Mouse (Mus musculus) granulocyte monocyte progenitor cell, adult 5-6 weeks (primary cell): ENCODE measurements around the gene Tepsin. TPM values are rescaled to one million over a fixed set of nuclear protein-coding genes. Genes with fewer than 3 reads are reported as not detected.
A peak's percentile ranks its signal among the peaks of the same experiment; 100 is the strongest.

Experiments used
- ATAC-seq: replicated peaks from 2 replicates; pipeline ENCODE4 v1.8.0; 2016; ENCODE audit warnings: mild to moderate bottlenecking, moderate TSS enrichment, inconsistent platforms; ENCODE audit not compliant: poor library complexity, severe bottlenecking
- total RNA-seq, 2 experiments: library from RNA; stranded (forward) in 1 of 2; stranded (reverse) in 1 of 2; fragments of 200-712, 200-1000 nt in 1 of 2; fragments of >200 nt in 1 of 2; fragmentation: Nextera tagmentation in 1 of 2; gene quantifications; 2 replicates each; pipeline ENCODE4 v1.2.3; 2014 to 2017

The Tepsin gene
- 15.3 and 22.2 TPM in 2 replicates for total RNA-seq (2014; fragmentation: Nextera tagmentation)
- total RNA-seq (2017), result 7.5 and 9.3 TPM in 2 replicates

- peak; percentile 94 for ATAC-seq
These were observed at the start of gene Tepsin, which contains the start of gene Ndufaf8 for GRCm38 (mm10) chr11:120098588-120099511. TSS of gene Tepsin (minus strand) at chr11:120098731. TSS of gene Ndufaf8 (plus strand) at chr11:120098928.

GRCm38 (mm10) chr11:120143708-120144497 lies 45.4 kb upstream of the Tepsin start:
- ATAC-seq, result no peak

GRCm38 (mm10) chr11:120142601-120143051 lies 44.1 kb upstream of the Tepsin start:
- peak; percentile 92 for ATAC-seq

GRCm38 (mm10) chr11:120140255-120140654 lies 41.7 kb upstream of the Tepsin start:
- ATAC-seq, result no peak

- no peak for ATAC-seq
These were observed 40.8 kb upstream of the Tepsin start for GRCm38 (mm10) chr11:120139309-120139731.

GRCm38 (mm10) chr11:120137625-120138004 lies 39.1 kb upstream of the Tepsin start:
- no peak for ATAC-seq

GRCm38 (mm10) chr11:120136796-120137624 lies 38.5 kb upstream of the Tepsin start:
- no peak for ATAC-seq

- no peak for ATAC-seq
These were observed 37.7 kb upstream of the Tepsin start for GRCm38 (mm10) chr11:120136195-120136594.

- ATAC-seq, result no peak
These were observed 36.5 kb upstream of the Tepsin start for GRCm38 (mm10) chr11:120134847-120135530.

GRCm38 (mm10) chr11:120134148-120134547 lies 35.6 kb upstream of the Tepsin start:
- no peak for ATAC-seq

- ATAC-seq, result no peak
These were observed 30.8 kb upstream of the Tepsin start for GRCm38 (mm10) chr11:120129281-120129680.

GRCm38 (mm10) chr11:120126845-120127244 lies 28.3 kb upstream of the Tepsin start:
- no peak for ATAC-seq

- ATAC-seq, result no peak
These were observed 23.6 kb upstream of the Tepsin start for GRCm38 (mm10) chr11:120122126-120122525.

- peak; percentile 25; the same call in 1 of the 2 replicates for ATAC-seq
These were observed 22.3 kb upstream of the Tepsin start for GRCm38 (mm10) chr11:120120642-120121420.

- ATAC-seq, result no peak
These were observed 21.5 kb upstream of the Tepsin start for GRCm38 (mm10) chr11:120119936-120120541.

GRCm38 (mm10) chr11:120119108-120119507 lies 20.6 kb upstream of the Tepsin start:
- no peak for ATAC-seq

GRCm38 (mm10) chr11:120117626-120118025 lies 19.1 kb upstream of the Tepsin start:
- no peak for ATAC-seq
